Mouse (Mus musculus): ENCODE data around the gene Sema7a.

- TF ChIP-seq CTCF (IDR thresholded peaks at IDR 0.05; ENCODE audit: borderline replicate concordance, insufficient read depth, low read length): no peak
- TF ChIP-seq POLR2A (IDR thresholded peaks at IDR 0.05; ENCODE audit: low read depth, low read length): no peak
Observed at GRCm38 (mm10) chr9:57900478-57900877, 39.4 kb upstream of the Sema7a start.

Measured in embryonic fibroblast, embryonic 13.5 days (primary cell).